Mouse (Mus musculus): ENCODE measurements around the gene Rnf11. TPM values are rescaled to one million over a fixed set of nuclear protein-coding genes. Genes with fewer than 3 reads are reported as not detected.
"Not testable (repeated sequence)": the region's sequence is repeated elsewhere in the genome, so short reads cannot be mapped to it uniquely, and the experiment has no call there.

Rnf11 gene
- polyA plus RNA-seq, 1 experiment from 2014 or later: 56.6 TPM

- DNase-seq (ENCODE audit: low spot score) (peak; percentile 12), ATAC-seq (ENCODE audit: low FRiP score) (peak; percentile 41)
- Histone ChIP-seq H3K9me3 (ENCODE audit: control insufficient read depth, low read length) (no peaks in the 10 kb centered on the region), H3K36me3 (ENCODE audit: control insufficient read depth, insufficient read depth, low read length) (no peaks in the 10 kb centered on the region), H3K9ac (ENCODE audit: low read depth, low read length) (no peak overlapping the region), H3K4me1 (replicated peaks; ENCODE audit: control insufficient read depth, insufficient read depth, low read length) (no peaks in the 10 kb centered on the region; the same call in none of the 2 replicates), H3K27me3 (ENCODE audit: control insufficient read depth, insufficient read depth, low read length) (0 out of 2 replicates have a peak, but pooled peaks cover 2% of the 10 kb centered on the region), H3K4me2 (replicated peaks; ENCODE audit: low read depth, low read length) (no peak overlapping the region), H3K4me3 (ENCODE audit: low read depth, low read length) (no peak overlapping the region), H3K27ac (ENCODE audit: low read depth, low read length) (no peak overlapping the region)
- 63% methylated on average over 8 of the region's 8 CpGs for WGBS
Observed at GRCm38 (mm10) chr4:109405415-109405814, 79.1 kb downstream of the Rnf11 start.

GRCm38 (mm10) chr4:109404908-109405307 lies 79.6 kb downstream of the Rnf11 start:
- H3K9ac ChIP-seq (ENCODE audit: low read depth, low read length); H3K9me3 ChIP-seq (ENCODE audit: control insufficient read depth, low read length); H3K36me3 ChIP-seq (ENCODE audit: control insufficient read depth, insufficient read depth, low read length); H3K27ac ChIP-seq (ENCODE audit: low read depth, low read length); H3K27me3 ChIP-seq (ENCODE audit: control insufficient read depth, insufficient read depth, low read length); H3K4me3 ChIP-seq (ENCODE audit: low read depth, low read length); DNase-seq (ENCODE audit: low spot score); H3K4me1 ChIP-seq (replicated peaks; ENCODE audit: control insufficient read depth, insufficient read depth, low read length); H3K4me2 ChIP-seq (replicated peaks; ENCODE audit: low read depth, low read length); ATAC-seq (ENCODE audit: low FRiP score): not testable (repeated sequence)
- 93% methylated on average over 3 of the region's 3 CpGs for WGBS

GRCm38 (mm10) chr4:109401176-109401689 lies 83.3 kb downstream of the Rnf11 start:
- Histone ChIP-seq H3K36me3 (ENCODE audit: control insufficient read depth, insufficient read depth, low read length) (no peaks in the 10 kb centered on the region), H3K9me3 (ENCODE audit: control insufficient read depth, low read length) (no peaks in the 10 kb centered on the region), H3K4me2 (replicated peaks; ENCODE audit: low read depth, low read length) (no peak overlapping the region), H3K9ac (ENCODE audit: low read depth, low read length) (no peak overlapping the region), H3K4me1 (replicated peaks; ENCODE audit: control insufficient read depth, insufficient read depth, low read length) (no peaks in the 10 kb centered on the region; the same call in 1 of the 2 replicates), H3K4me3 (ENCODE audit: low read depth, low read length) (no peak overlapping the region), H3K27me3 (ENCODE audit: control insufficient read depth, insufficient read depth, low read length) (no peaks in the 10 kb centered on the region), H3K27ac (ENCODE audit: low read depth, low read length) (no peak overlapping the region)
- no peak for DNase-seq (ENCODE audit: low spot score)
- WGBS: 71% methylated on average over 5 of the region's 5 CpGs
- ATAC-seq (ENCODE audit: low FRiP score): no peak

Other genes starting within 250 kb of the Rnf11 start
- 53.6 and 57.6 TPM in 2 replicates for gene Eps15, start 204.5 kb downstream of the Rnf11 start, polyA plus RNA-seq (2014; fragmentation: Nextera tagmentation; extraction: Ambion mirVana)
- 2.3 and 2.5 TPM in 2 replicates for gene Ttc39a, start 78.1 kb downstream of the Rnf11 start, polyA plus RNA-seq (2014; fragmentation: Nextera tagmentation; extraction: Ambion mirVana)
- not detected in 2 replicates for gene 4930522H14Rik, start 46.6 kb upstream of the Rnf11 start, polyA plus RNA-seq (2014; fragmentation: Nextera tagmentation; extraction: Ambion mirVana)
- gene Cdkn2c, start 182.5 kb upstream of the Rnf11 start, polyA plus RNA-seq (2014; fragmentation: Nextera tagmentation; extraction: Ambion mirVana): 5.1 and 5.5 TPM in 2 replicates
- 41.5 and 48.3 TPM in 2 replicates for gene Faf1, start 191.9 kb upstream of the Rnf11 start, polyA plus RNA-seq (2014; fragmentation: Nextera tagmentation; extraction: Ambion mirVana)